Mouse (Mus musculus) midbrain, embryonic 14.5 days (tissue): Measurements from ENCODE around the gene Hist1h4j. TPM values are rescaled to one million over a fixed set of nuclear protein-coding genes. Genes with fewer than 3 reads are reported as not detected.
"Not testable (repeated sequence)": the region's sequence is repeated elsewhere in the genome, so short reads cannot be mapped to it uniquely, and the experiment has no call there.

Experiments used
- ATAC-seq: fragments of 200-750 bp; cut with Nextera tagmentation; 2 replicates; pipeline ENCODE4 v1.8.0; 2017; ENCODE audit warnings: moderate number of reproducible peaks, moderate library complexity; ENCODE audit not compliant: low FRiP score, low TSS enrichment
- DNase-seq: peaks from one replicate; pipeline ENCODE4 v3.0.0-alpha.2; 2015
- H3K27ac ChIP-seq: fragments of 300-500 bp; sonication (generic); replicated peaks from 2 replicates; pipeline ENCODE4 v1.5.1; 2014; ENCODE audit warnings: mild to moderate bottlenecking, low read depth, low read length, moderate library complexity
- H3K27me3 ChIP-seq: fragments of 300-500 bp; sonication (generic); 2 replicates; pipeline ENCODE4 v1.6.1; 2014; ENCODE audit warnings: low read length, control low read depth, mixed read lengths; ENCODE audit not compliant: control insufficient read depth, insufficient read depth
- H3K36me3 ChIP-seq: fragments of 300-500 bp; sonication (generic); 2 replicates; pipeline ENCODE4 v1.6.1; 2014; ENCODE audit warnings: low read length, control low read depth; ENCODE audit not compliant: control insufficient read depth, insufficient read depth
- H3K4me1 ChIP-seq: fragments of 300-500 bp; sonication (generic); 2 replicates; pipeline ENCODE4 v1.6.1; 2014; ENCODE audit warnings: mild to moderate bottlenecking, antibody characterized with exemption, low read length, control low read depth; ENCODE audit not compliant: control insufficient read depth, insufficient read depth
- H3K4me2 ChIP-seq: fragments of 300-500 bp; sonication (generic); 2 replicates; pipeline ENCODE4 v1.6.1; 2014; ENCODE audit warnings: mild to moderate bottlenecking, low read length, moderate library complexity
- H3K4me3 ChIP-seq: fragments of 300-500 bp; sonication (generic); replicated peaks from 2 replicates; pipeline ENCODE4 v1.5.1; 2014; ENCODE audit warnings: low read depth, low read length
- H3K9ac ChIP-seq: fragments of 300-500 bp; sonication (generic); replicated peaks from 2 replicates; pipeline ENCODE4 v1.6.1; 2014; ENCODE audit warnings: mild to moderate bottlenecking, low read length, moderate library complexity
- H3K9me3 ChIP-seq: fragments of 300-500 bp; sonication (generic); 2 replicates; pipeline ENCODE4 v1.6.1; 2016; ENCODE audit warnings: low read length, control low read depth, mixed read lengths; ENCODE audit not compliant: control insufficient read depth
- WGBS: fragments of 180-500 bp; shearing (Covaris S2); extraction: QIAGEN DNeasy Blood & Tissue Kit; methylation state at CpG from one replicate; pipeline ENCODE4 v1.1.7; 2014; 5-methylcytosine and 5-hydroxymethylcytosine counted together
- polyA plus RNA-seq: library from polyadenylated mRNA; unstranded; fragments of >200 nt; fragmentation: Nextera tagmentation; extraction: Ambion mirVana; gene quantifications from 2 replicates; pipeline ENCODE4 v1.2.1, GENCODE M21; 2014

Hist1h4j gene
- polyA plus RNA-seq, 1 experiment from 2014 or later = 0.66 TPM

GRCm38 (mm10) chr13:21750159-21751017, 15.5 kb downstream of the Hist1h4j start, which contains the start of gene Hist1h4k:
Gene Hist1h4k (minus strand): TSS chr13:21750505.
- not testable (repeated sequence) for H3K9me3 ChIP-seq, H3K27me3 ChIP-seq, H3K36me3 ChIP-seq
- H3K27ac ChIP-seq = peak within 1 kb of the TSS; percentile 82
- under 1% methylated on average over 42 of the region's 56 CpGs for WGBS
- peak; percentile 96 for DNase-seq
- ATAC-seq = peak; percentile 88
- peaks cover 33% of the 10 kb centered on the region for H3K4me1 ChIP-seq
- peak within 1 kb of the TSS; percentile 74 for H3K4me2 ChIP-seq
- peak within 1 kb of the TSS; percentile 53 for H3K4me3 ChIP-seq
- H3K9ac ChIP-seq = peak within 1 kb of the TSS; percentile 64

GRCm38 (mm10) chr13:21751417-21751816, 16.6 kb downstream of the Hist1h4j start:
- DNase-seq (no peak), ATAC-seq (no peak)
- H3K4me2 ChIP-seq = no peak overlapping the region
- H3K27me3 ChIP-seq = no peaks in the 10 kb centered on the region
- no peak overlapping the region for H3K4me3 ChIP-seq
- no peaks in the 10 kb centered on the region for H3K36me3 ChIP-seq
- no peak overlapping the region for H3K9ac ChIP-seq
- no peak overlapping the region for H3K27ac ChIP-seq
- H3K4me1 ChIP-seq = peaks cover 33% of the 10 kb centered on the region
- no peaks in the 10 kb centered on the region for H3K9me3 ChIP-seq

GRCm38 (mm10) chr13:21751827-21752226, 17.0 kb downstream of the Hist1h4j start:
- no peaks in the 10 kb centered on the region for H3K36me3 ChIP-seq
- H3K27ac ChIP-seq = 0 out of 2 replicates have a peak overlapping the region, but pooled peaks have one; percentile 20
- no peak overlapping the region for H3K9ac ChIP-seq
- no peaks in the 10 kb centered on the region for H3K27me3 ChIP-seq
- H3K9me3 ChIP-seq = no peaks in the 10 kb centered on the region
- ATAC-seq (no peak), DNase-seq (no peak)
- H3K4me3 ChIP-seq = no peak overlapping the region
- 0 out of 2 replicates have a peak overlapping the region, but pooled peaks have one; percentile 74 for H3K4me2 ChIP-seq
- peaks cover 33% of the 10 kb centered on the region for H3K4me1 ChIP-seq
- WGBS = 78% methylated on average over 3 of the region's 3 CpGs

- Histone ChIP-seq H3K4me1 (peaks cover 31% of the 10 kb centered on the region), H3K27me3 (no peaks in the 10 kb centered on the region), H3K9me3 (no peaks in the 10 kb centered on the region), H3K4me2 (peak overlapping the region; percentile 74; the same call in 1 of the 2 replicates), H3K9ac (no peak overlapping the region), H3K27ac (no peak overlapping the region), H3K36me3 (no peaks in the 10 kb centered on the region), H3K4me3 (no peak overlapping the region)
- WGBS = 35% methylated on average over 3 of the region's 3 CpGs
- DNase-seq (no peak), ATAC-seq (no peak)
Observed at GRCm38 (mm10) chr13:21752356-21752755, 17.5 kb downstream of the Hist1h4j start.

- peak overlapping the region; percentile 74 for H3K4me2 ChIP-seq
- peak overlapping the region; percentile 46; the same call in 1 of the 2 replicates for H3K9ac ChIP-seq
- no peaks in the 10 kb centered on the region for H3K9me3 ChIP-seq
- 3% methylated on average over 10 of the region's 10 CpGs for WGBS
- DNase-seq = peak; percentile 28
- H3K27me3 ChIP-seq = no peaks in the 10 kb centered on the region
- peak overlapping the region; percentile 87 for H3K27ac ChIP-seq
- peak overlapping the region; percentile 40 for H3K4me3 ChIP-seq
- H3K36me3 ChIP-seq = no peaks in the 10 kb centered on the region
- H3K4me1 ChIP-seq = peaks cover 28% of the 10 kb centered on the region
- ATAC-seq = no peak
Observed at GRCm38 (mm10) chr13:21753051-21753523, 18.2 kb downstream of the Hist1h4j start.

GRCm38 (mm10) chr13:21753524-21754285, 18.8 kb downstream of the Hist1h4j start, which contains the start of the genes Hist1h2ak and Hist1h2bn:
Gene Hist1h2ak (minus strand): TSS chr13:21753827.
Gene Hist1h2bn (plus strand): TSS chr13:21754123.
- peak within 1 kb of the TSS; percentile 74 for H3K4me2 ChIP-seq
- under 1% methylated on average over 46 of the region's 50 CpGs for WGBS
- not testable (repeated sequence) for H3K36me3 ChIP-seq, H3K27me3 ChIP-seq, H3K9me3 ChIP-seq
- H3K27ac ChIP-seq = peak within 1 kb of the TSS; percentile 87
- ATAC-seq = peak; percentile 94
- H3K4me3 ChIP-seq = peak within 1 kb of the TSS; percentile 40
- H3K4me1 ChIP-seq = peaks cover 25% of the 10 kb centered on the region
- H3K9ac ChIP-seq = peak within 1 kb of the TSS; percentile 46; the same call in 1 of the 2 replicates
- DNase-seq = peak; percentile 92

GRCm38 (mm10) chr13:21754294-21755001, 19.6 kb downstream of the Hist1h4j start:
- Histone ChIP-seq H3K4me2 (peak overlapping the region; percentile 74), H3K4me3 (peak overlapping the region; percentile 40), H3K27ac (peak overlapping the region; percentile 87), H3K4me1 (peaks cover 18% of the 10 kb centered on the region), H3K9ac (peak overlapping the region; percentile 24; the same call in 1 of the 2 replicates)
- ATAC-seq, H3K27me3 ChIP-seq, H3K9me3 ChIP-seq, H3K36me3 ChIP-seq: not testable (repeated sequence)
- WGBS = 0% methylated on average over 20 of the region's 26 CpGs
- DNase-seq = peak; percentile 69

GRCm38 (mm10) chr13:21755707-21756106, 20.8 kb downstream of the Hist1h4j start:
- 61% methylated on average over 1 of the region's 1 CpGs for WGBS
- H3K9me3 ChIP-seq = no peaks in the 10 kb centered on the region

More at GRCm38 (mm10) chr13:21755707-21756106, 20.8 kb downstream of the Hist1h4j start:
- Histone ChIP-seq H3K9ac (no peak overlapping the region), H3K27me3 (no peaks in the 10 kb centered on the region), H3K4me2 (no peak overlapping the region), H3K4me1 (peaks cover 14% of the 10 kb centered on the region), H3K36me3 (no peaks in the 10 kb centered on the region), H3K27ac (no peak overlapping the region), H3K4me3 (no peak overlapping the region)
- DNase-seq = no peak
- ATAC-seq = no peak
